Mouse (Mus musculus): Measurements from ENCODE around the gene Slc26a5. TPM values are rescaled to one million over a fixed set of nuclear protein-coding genes. Genes with fewer than 3 reads are reported as not detected.

Slc26a5 gene
- total and polyA plus RNA-seq, 3 experiments: not detected

DNA sequence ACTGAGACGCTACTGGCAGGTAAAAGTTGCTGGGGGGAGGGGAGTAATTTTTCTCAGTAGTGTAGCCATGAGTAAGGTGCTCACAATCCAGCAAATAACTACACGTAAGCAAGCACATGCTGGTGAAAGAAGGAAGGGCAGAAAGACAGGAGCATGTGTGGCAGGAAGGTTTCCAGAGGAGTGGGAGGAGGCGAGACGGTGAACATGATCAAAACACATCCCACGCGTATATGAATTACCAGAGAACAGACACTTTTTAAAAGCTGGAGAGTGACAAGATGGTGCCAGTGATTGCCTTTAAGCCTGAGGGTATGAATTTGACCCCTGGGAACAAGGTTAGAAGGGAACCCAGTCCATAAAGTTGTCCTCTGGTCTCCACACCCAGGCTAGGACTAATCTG lies 95.6 kb downstream of the Slc26a5 start:
- Histone ChIP-seq H3K4me1 (ENCODE audit: control insufficient read depth, insufficient read depth, low read length) (no peaks in the 10 kb centered on the region), H3K36me3 (ENCODE audit: control insufficient read depth, insufficient read depth, low read length) (no peaks in the 10 kb centered on the region; the same call in 1 of the 2 replicates), H3K27me3 (ENCODE audit: control insufficient read depth, insufficient read depth, low read length) (no peaks in the 10 kb centered on the region), H3K4me3 (no peak overlapping the region), H3K27ac (no peak overlapping the region), H3K9ac (ENCODE audit: low read depth, low read length) (no peak overlapping the region), H3K79me2 (replicated peaks; ENCODE audit: control insufficient read depth, insufficient read depth, low read length) (no peaks in the 10 kb centered on the region)
- TF ChIP-seq EP300 (IDR thresholded peaks at IDR 0.05; ENCODE audit: insufficient read depth, low read depth, low read length): no peak
- TF ChIP-seq CTCF (IDR thresholded peaks at IDR 0.05): no peak
- no peak for TF ChIP-seq POLR2A (IDR thresholded peaks at IDR 0.05; ENCODE audit: insufficient read depth, low read depth, low read length)
- intact Hi-C loops (cut with DNase I): no loop called here
- WGBS: 91% methylated on average over 6 of the region's 6 CpGs
- no peak for DNase-seq

DNA sequence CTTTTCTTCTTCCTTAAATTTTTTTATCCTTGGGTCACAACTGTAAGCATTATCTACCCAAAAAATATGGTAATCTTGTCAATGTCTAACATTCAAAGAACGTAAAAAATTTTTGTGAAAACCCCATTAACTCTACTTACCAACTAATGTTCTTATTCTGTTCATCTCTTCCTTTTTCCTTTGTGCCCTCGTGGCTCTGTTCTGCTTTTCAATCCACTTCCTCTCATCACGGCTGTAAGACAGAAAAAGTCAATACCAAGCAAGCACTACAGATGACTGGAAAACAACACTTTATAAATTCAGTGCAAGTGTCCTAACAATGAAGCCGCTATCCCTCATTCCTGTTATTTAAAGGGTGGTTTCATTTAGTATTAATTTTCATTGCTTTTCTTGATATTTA lies 96.9 kb downstream of the Slc26a5 start:
- H3K36me3 ChIP-seq (ENCODE audit: control insufficient read depth, insufficient read depth, low read length): no peaks in the 10 kb centered on the region; the same call in 1 of the 2 replicates
- H3K27ac ChIP-seq: no peak overlapping the region
- H3K79me2 ChIP-seq (replicated peaks; ENCODE audit: control insufficient read depth, insufficient read depth, low read length): no peaks in the 10 kb centered on the region
- no peaks in the 10 kb centered on the region for H3K4me1 ChIP-seq (ENCODE audit: control insufficient read depth, insufficient read depth, low read length)
- no peaks in the 10 kb centered on the region for H3K27me3 ChIP-seq (ENCODE audit: control insufficient read depth, insufficient read depth, low read length)
- WGBS: 83% methylated on average over 4 of the region's 4 CpGs
- no peak for TF ChIP-seq EP300 (IDR thresholded peaks at IDR 0.05; ENCODE audit: insufficient read depth, low read depth, low read length)
- TF ChIP-seq CTCF (IDR thresholded peaks at IDR 0.05): no peak
- TF ChIP-seq POLR2A (IDR thresholded peaks at IDR 0.05; ENCODE audit: insufficient read depth, low read depth, low read length): no peak
- DNase-seq: no peak
- no peak overlapping the region for H3K4me3 ChIP-seq
- intact Hi-C loops (cut with DNase I): no loop called here
- H3K9ac ChIP-seq (ENCODE audit: low read depth, low read length): no peak overlapping the region

Other genes with a start within 250 kb of the Slc26a5 start
- gene Fbxl13, start 220.0 kb downstream of the Slc26a5 start, total RNA-seq (2021): not detected
- 0.35 and 0.47 TPM in 2 replicates for gene Fbxl13, start 220.0 kb downstream of the Slc26a5 start, polyA plus RNA-seq (2012; rRNA removed)
- gene Armc10, start 219.8 kb downstream of the Slc26a5 start, total RNA-seq (2021): 1 to 10 TPM; 8.0 to 9.4 TPM
- 10.8 and 12.2 TPM in 2 replicates for gene Armc10, start 219.8 kb downstream of the Slc26a5 start, polyA plus RNA-seq (2012; rRNA removed)
- 1 to 10 TPM; 5.4 to 5.9 TPM for gene Napepld, start 164.2 kb downstream of the Slc26a5 start, total RNA-seq (2021)
- gene Napepld, start 164.2 kb downstream of the Slc26a5 start, polyA plus RNA-seq (2012; rRNA removed): 2.4 and 3.7 TPM in 2 replicates
- 100 to 1,000 TPM; 250 to 288 TPM for gene Pmpcb, start 128.5 kb downstream of the Slc26a5 start, total RNA-seq (2021)
- 99.0 and 192 TPM in 2 replicates for gene Pmpcb, start 128.5 kb downstream of the Slc26a5 start, polyA plus RNA-seq (2012; rRNA removed)
- 10 to 100 TPM; 20.9 to 21.5 TPM for gene Dnajc2, start 80.4 kb downstream of the Slc26a5 start, total RNA-seq (2021)
- 4.1 and 4.9 TPM in 2 replicates for gene Dnajc2, start 80.4 kb downstream of the Slc26a5 start, polyA plus RNA-seq (2012; rRNA removed)
- gene Psmc2, start 80.3 kb downstream of the Slc26a5 start, total RNA-seq (2021): 10 to 100 TPM; 87.3 to 97.5 TPM
- gene Psmc2, start 80.3 kb downstream of the Slc26a5 start, polyA plus RNA-seq (2012; rRNA removed): 33.7 and 57.6 TPM in 2 replicates

Data from heart, adult 2 months (tissue).